Mouse (Mus musculus) embryo, embryonic 10 days (tissue): ENCODE results near the gene Dab2ip.

Experiments
- DNase-seq: peaks from one replicate; pipeline ENCODE4 v3.0.0-alpha.2; 2015; ENCODE audit warnings: low spot score

Dab2ip gene

GRCm38 (mm10) chr2:35557911-35558825, at the start of gene Dab2ip:
TSS of gene Dab2ip (plus strand) at chr2:35558266.
- DNase-seq = no peak

GRCm38 (mm10) chr2:35508597-35509342, 49.3 kb upstream of the Dab2ip start:
- no peak for DNase-seq

GRCm38 (mm10) chr2:35509343-35509667, 48.8 kb upstream of the Dab2ip start:
- DNase-seq = peak; percentile 58

- DNase-seq = no peak
These were observed 48.2 kb upstream of the Dab2ip start for GRCm38 (mm10) chr2:35509888-35510287.

- DNase-seq = no peak
These were observed 47.1 kb upstream of the Dab2ip start for GRCm38 (mm10) chr2:35510920-35511319.

- no peak for DNase-seq
These were observed 45.8 kb upstream of the Dab2ip start for GRCm38 (mm10) chr2:35512226-35512625.

GRCm38 (mm10) chr2:35514051-35514892, 43.8 kb upstream of the Dab2ip start:
- DNase-seq = no peak

GRCm38 (mm10) chr2:35526612-35527242, 31.3 kb upstream of the Dab2ip start:
- no peak for DNase-seq

- DNase-seq = no peak
These were observed 29.0 kb upstream of the Dab2ip start for GRCm38 (mm10) chr2:35529086-35529485.

GRCm38 (mm10) chr2:35529856-35530255, 28.2 kb upstream of the Dab2ip start:
- DNase-seq = no peak

GRCm38 (mm10) chr2:35530732-35531131, 27.3 kb upstream of the Dab2ip start:
- no peak for DNase-seq

- DNase-seq = no peak
These were observed 24.4 kb upstream of the Dab2ip start for GRCm38 (mm10) chr2:35533646-35534045.

- peak; percentile 90 for DNase-seq
These were observed 18.6 kb upstream of the Dab2ip start for GRCm38 (mm10) chr2:35539276-35539972.

GRCm38 (mm10) chr2:35540798-35541197, 17.3 kb upstream of the Dab2ip start:
- no peak for DNase-seq

GRCm38 (mm10) chr2:35544717-35545116, 13.3 kb upstream of the Dab2ip start:
- peak; percentile 90 for DNase-seq

GRCm38 (mm10) chr2:35545125-35545590, 12.9 kb upstream of the Dab2ip start:
- DNase-seq = no peak

GRCm38 (mm10) chr2:35546462-35546861, 11.6 kb upstream of the Dab2ip start:
- DNase-seq = no peak

GRCm38 (mm10) chr2:35549191-35549590, 8.9 kb upstream of the Dab2ip start:
- DNase-seq = no peak

- DNase-seq = no peak
These were observed 8.0 kb upstream of the Dab2ip start for GRCm38 (mm10) chr2:35550097-35550496.

GRCm38 (mm10) chr2:35556918-35557486, 1.1 kb upstream of the Dab2ip start:
- DNase-seq = no peak
